Mouse (Mus musculus) large intestine, adult 2 months (tissue): ENCODE measurements around the gene Spag5. TPM values are rescaled to one million over a fixed set of nuclear protein-coding genes. Genes with fewer than 3 reads are reported as not detected.

Experiments
- polyA plus RNA-seq: library from polyadenylated mRNA; depleted of rRNA; stranded (reverse); fragments of >200 nt; gene quantifications from 2 replicates; pipeline ENCODE4 v1.2.3, GENCODE M21; 2012; rRNA removed

The Spag5 gene
- polyA plus RNA-seq, 1 experiment: 11.2 TPM

Other genes starting within 250 kb of the Spag5 start
- 26.1 and 27.3 TPM in 2 replicates for gene Eral1, start 221.1 kb upstream of the Spag5 start, polyA plus RNA-seq
- gene Fam222b, start 206.9 kb upstream of the Spag5 start, polyA plus RNA-seq: 7.8 and 14.5 TPM in 2 replicates
- 68.9 and 93.3 TPM in 2 replicates for gene Traf4, start 135.9 kb upstream of the Spag5 start, polyA plus RNA-seq
- 6.6 and 9.1 TPM in 2 replicates for gene Nek8, start 124.9 kb upstream of the Spag5 start, polyA plus RNA-seq
- 6.8 and 15.2 TPM in 2 replicates for gene Tlcd1, start 124.8 kb upstream of the Spag5 start, polyA plus RNA-seq
- 262 and 337 TPM in 2 replicates for gene Rpl23a, start 117.9 kb upstream of the Spag5 start, polyA plus RNA-seq
- 10.7 and 11.2 TPM in 2 replicates for gene Rab34, start 113.1 kb upstream of the Spag5 start, polyA plus RNA-seq
- 0.30 TPM in 1 of 2 replicates, not detected in the other for gene Proca1, start 108.1 kb upstream of the Spag5 start, polyA plus RNA-seq
- gene Sdf2, start 55.8 kb upstream of the Spag5 start, polyA plus RNA-seq: 94.8 and 111 TPM in 2 replicates
- gene Supt6, start 55.5 kb upstream of the Spag5 start, polyA plus RNA-seq: 17.4 and 19.8 TPM in 2 replicates
- 49.5 and 72.1 TPM in 2 replicates for gene 2610507B11Rik, start 39.8 kb upstream of the Spag5 start, polyA plus RNA-seq
- gene BC030499, start 10.7 kb upstream of the Spag5 start, polyA plus RNA-seq: 0.22 and 0.32 TPM in 2 replicates
- gene Aldoc, start 21.4 kb downstream of the Spag5 start, polyA plus RNA-seq: 7.0 and 7.4 TPM in 2 replicates
- 64.4 and 82.0 TPM in 2 replicates for gene Pigs, start 26.9 kb downstream of the Spag5 start, polyA plus RNA-seq
- gene Unc119, start 42.0 kb downstream of the Spag5 start, polyA plus RNA-seq: 27.1 and 31.2 TPM in 2 replicates
- not detected in 2 replicates for gene Foxn1, start 85.0 kb downstream of the Spag5 start, polyA plus RNA-seq
- gene Slc13a2, start 120.7 kb downstream of the Spag5 start, polyA plus RNA-seq: 171 and 272 TPM in 2 replicates
- 26.6 and 27.5 TPM in 2 replicates for gene Slc46a1, start 164.2 kb downstream of the Spag5 start, polyA plus RNA-seq
- gene Sarm1, start 196.2 kb downstream of the Spag5 start, polyA plus RNA-seq: 0.46 and 0.53 TPM in 2 replicates
- 3.2 and 3.4 TPM in 2 replicates for gene Vtn, start 197.6 kb downstream of the Spag5 start, polyA plus RNA-seq
- not detected in 2 replicates for gene Sebox, start 201.9 kb downstream of the Spag5 start, polyA plus RNA-seq
- gene Tmem199, start 210.6 kb downstream of the Spag5 start, polyA plus RNA-seq: 11.1 and 13.0 TPM in 2 replicates
- gene Poldip2, start 210.7 kb downstream of the Spag5 start, polyA plus RNA-seq: 41.2 and 43.9 TPM in 2 replicates
- 54.0 and 80.5 TPM in 2 replicates for gene Tnfaip1, start 234.8 kb downstream of the Spag5 start, polyA plus RNA-seq
- gene Ift20, start 234.8 kb downstream of the Spag5 start, polyA plus RNA-seq: 91.9 and 98.7 TPM in 2 replicates
- 71.8 and 74.3 TPM in 2 replicates for gene Tmem97, start 249.2 kb downstream of the Spag5 start, polyA plus RNA-seq